Mouse (Mus musculus) spleen, adult 2 months (tissue): Measurements from ENCODE around the gene Speer4f2. TPM values are rescaled to one million over a fixed set of nuclear protein-coding genes. Genes with fewer than 3 reads are reported as not detected.

Experiments
- DNase-seq, 2 experiments: peaks; one replicate each; pipeline versions ENCODE4 v3.0.0 to v3.0.0-alpha.2; 2012 to 2021; ENCODE audit warnings: low spot score in 2 of 2, low read depth in 1 of 2
- H3K27ac ChIP-seq: fragments of 200-500 bp; 2 replicates; pipeline ENCODE4 v1.5.1; 2012; ENCODE audit warnings: low read length, inconsistent platforms; ENCODE audit not compliant: insufficient read depth
- H3K27me3 ChIP-seq: fragments of 200-500 bp; 2 replicates; pipeline ENCODE4 v1.6.1; 2012; ENCODE audit warnings: mild to moderate bottlenecking, moderate library complexity, low read length, inconsistent platforms; ENCODE audit not compliant: control insufficient read depth, insufficient read depth
- H3K36me3 ChIP-seq: fragments of 200-500 bp; 2 replicates; pipeline ENCODE4 v1.6.1; 2012; ENCODE audit warnings: mild to moderate bottlenecking, low read length, inconsistent platforms; ENCODE audit not compliant: control insufficient read depth, insufficient read depth
- H3K4me1 ChIP-seq: fragments of 200-500 bp; 2 replicates; pipeline ENCODE4 v1.6.1; 2011; ENCODE audit warnings: inconsistent platforms; ENCODE audit not compliant: control insufficient read depth, insufficient read depth, insufficient read length
- H3K4me3 ChIP-seq: fragments of 200-500 bp; 2 replicates; pipeline ENCODE4 v1.5.1; 2011; ENCODE audit warnings: mild to moderate bottlenecking, inconsistent platforms; ENCODE audit not compliant: insufficient read depth, insufficient read length; ENCODE audit errors: extremely low read depth
- CTCF ChIP-seq: fragments of 200-500 bp; IDR thresholded peaks from 2 replicates; pipeline ENCODE4 v1.5.1; 2011; ENCODE audit warnings: mild to moderate bottlenecking, inconsistent platforms; ENCODE audit not compliant: insufficient read depth, insufficient read length, insufficient replicate concordance; ENCODE audit errors: extremely low read depth
- POLR2A ChIP-seq: fragments of 200-500 bp; IDR thresholded peaks from 2 replicates; pipeline ENCODE4 v1.6.1; 2011; ENCODE audit warnings: low read depth, low read length, inconsistent platforms
- WGBS: fragments of 180-500 bp; shearing (Covaris S2); methylation state at CpG from one replicate; pipeline ENCODE4 v1.1.7; 2018; 5-methylcytosine and 5-hydroxymethylcytosine counted together
- polyA plus RNA-seq: library from polyadenylated mRNA; depleted of rRNA; stranded (reverse); fragments of >200 nt; gene quantifications from 2 replicates; pipeline ENCODE4 v1.2.3, GENCODE M21; 2012

Gene Speer4f2
- polyA plus RNA-seq, 1 experiment = not detected

GRCm38 (mm10) chr5:17401206-17402077 is 28.5 kb downstream of the Speer4f2 start:
- TF ChIP-seq POLR2A = no peak
- TF ChIP-seq CTCF = no peak
- H3K27me3 ChIP-seq = no peaks in the 10 kb centered on the region
- H3K27ac ChIP-seq = no peak overlapping the region
- H3K4me3 ChIP-seq = no peak overlapping the region
- H3K36me3 ChIP-seq = no peaks in the 10 kb centered on the region
- no peaks in the 10 kb centered on the region for H3K4me1 ChIP-seq
- no peak for DNase-seq
- WGBS = 82% methylated on average over 14 of the region's 14 CpGs

- DNase-seq = no peak
- Histone ChIP-seq H3K4me3 (no peak overlapping the region), H3K27ac (no peak overlapping the region), H3K4me1 (no peaks in the 10 kb centered on the region), H3K27me3 (no peaks in the 10 kb centered on the region), H3K36me3 (no peaks in the 10 kb centered on the region)
- 36% methylated on average over 4 of the region's 4 CpGs for WGBS
- no peak for TF ChIP-seq POLR2A
- TF ChIP-seq CTCF = no peak
Measured at GRCm38 (mm10) chr5:17402330-17403125, 29.5 kb downstream of the Speer4f2 start.

DNA sequence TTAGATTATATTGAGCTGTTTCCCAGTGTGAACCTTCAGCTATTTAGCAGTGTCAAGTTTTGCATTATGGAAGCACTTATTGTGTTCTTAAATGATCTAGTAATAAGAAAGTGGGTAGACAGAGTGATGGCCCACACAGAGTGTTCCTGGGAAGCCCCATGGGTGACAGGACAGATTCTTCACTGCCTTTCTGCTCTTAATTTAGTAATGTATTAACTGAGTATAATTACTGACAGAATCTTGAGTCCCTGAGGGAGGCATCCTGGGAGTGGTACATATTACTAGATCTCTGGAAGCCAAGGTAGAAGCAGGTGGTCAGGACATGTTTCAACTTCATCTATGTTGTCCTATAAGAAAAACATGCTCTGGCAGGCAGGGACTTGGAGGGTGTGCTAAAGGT is 30.6 kb downstream of the Speer4f2 start:
- Histone ChIP-seq H3K36me3 (no peaks in the 10 kb centered on the region), H3K27ac (no peak overlapping the region), H3K4me3 (no peak overlapping the region), H3K4me1 (no peaks in the 10 kb centered on the region), H3K27me3 (no peaks in the 10 kb centered on the region)
- no peak for DNase-seq
- no peak for TF ChIP-seq POLR2A

DNA sequence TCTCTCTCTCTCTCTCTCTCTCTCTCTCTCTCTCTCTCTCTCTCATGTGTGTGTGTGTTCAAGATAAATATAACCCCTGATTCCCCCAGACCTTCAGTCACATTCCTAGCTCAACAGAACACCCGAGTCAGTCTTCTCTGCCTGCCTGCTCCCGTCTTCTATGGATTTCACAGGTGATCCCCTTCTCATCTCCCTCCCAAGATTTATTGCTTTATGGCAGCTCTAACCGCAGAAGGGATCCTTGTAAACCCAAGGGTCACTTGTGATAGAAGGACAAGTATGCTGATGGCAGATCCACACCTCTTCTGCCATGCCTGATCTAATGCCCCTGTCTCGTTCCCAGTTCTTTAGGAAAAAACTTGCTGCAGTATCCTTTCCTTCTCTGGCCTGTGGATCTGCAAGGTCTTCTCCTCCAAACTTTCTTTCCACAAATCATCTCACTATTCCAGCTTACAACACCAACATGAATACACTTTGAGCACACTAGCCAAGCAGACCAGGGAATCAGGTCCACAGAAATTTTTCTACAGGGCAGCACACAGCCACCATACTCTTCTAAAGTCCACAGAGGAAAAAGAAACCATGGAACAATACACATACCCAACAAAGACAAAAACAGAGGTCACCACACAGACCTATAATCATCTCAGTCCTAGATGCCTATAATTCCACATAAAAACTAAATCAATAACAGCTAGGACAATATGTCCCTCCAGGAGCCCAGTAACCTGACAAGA is 36.1 kb downstream of the Speer4f2 start:
- no peak for DNase-seq
- Histone ChIP-seq H3K27me3 (no peaks in the 10 kb centered on the region), H3K4me3 (no peak overlapping the region), H3K27ac (no peak overlapping the region), H3K36me3 (no peaks in the 10 kb centered on the region), H3K4me1 (no peaks in the 10 kb centered on the region)
- WGBS = 52% methylated on average over 4 of the region's 4 CpGs
- TF ChIP-seq POLR2A (no peak), CTCF (no peak)

DNA sequence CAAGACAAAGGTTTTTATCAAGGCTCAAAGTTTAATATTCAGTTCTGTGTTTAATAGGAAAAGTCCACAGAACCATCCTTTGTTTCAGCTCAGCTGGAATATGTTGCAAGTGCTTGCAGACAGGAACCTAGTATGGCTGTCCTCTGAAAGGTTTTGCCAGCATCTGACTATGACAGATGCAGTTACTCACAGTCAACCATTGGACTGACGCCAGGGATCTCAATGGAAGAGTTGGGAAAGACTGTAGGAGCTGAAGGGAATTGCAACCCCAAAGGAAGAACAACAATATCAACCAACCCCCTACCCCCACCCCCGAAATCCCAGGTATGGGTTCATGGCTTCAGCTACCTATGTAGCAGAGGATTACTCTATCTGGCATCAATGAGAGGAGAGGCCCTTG is 44.2 kb downstream of the Speer4f2 start:
- Histone ChIP-seq H3K4me1 (no peaks in the 10 kb centered on the region), H3K36me3 (no peaks in the 10 kb centered on the region), H3K27me3 (no peaks in the 10 kb centered on the region), H3K4me3 (no peak overlapping the region), H3K27ac (no peak overlapping the region)
- no peak for DNase-seq
- WGBS = 80% methylated on average over 2 of the region's 2 CpGs
- TF ChIP-seq CTCF (no peak), POLR2A (no peak)

DNA sequence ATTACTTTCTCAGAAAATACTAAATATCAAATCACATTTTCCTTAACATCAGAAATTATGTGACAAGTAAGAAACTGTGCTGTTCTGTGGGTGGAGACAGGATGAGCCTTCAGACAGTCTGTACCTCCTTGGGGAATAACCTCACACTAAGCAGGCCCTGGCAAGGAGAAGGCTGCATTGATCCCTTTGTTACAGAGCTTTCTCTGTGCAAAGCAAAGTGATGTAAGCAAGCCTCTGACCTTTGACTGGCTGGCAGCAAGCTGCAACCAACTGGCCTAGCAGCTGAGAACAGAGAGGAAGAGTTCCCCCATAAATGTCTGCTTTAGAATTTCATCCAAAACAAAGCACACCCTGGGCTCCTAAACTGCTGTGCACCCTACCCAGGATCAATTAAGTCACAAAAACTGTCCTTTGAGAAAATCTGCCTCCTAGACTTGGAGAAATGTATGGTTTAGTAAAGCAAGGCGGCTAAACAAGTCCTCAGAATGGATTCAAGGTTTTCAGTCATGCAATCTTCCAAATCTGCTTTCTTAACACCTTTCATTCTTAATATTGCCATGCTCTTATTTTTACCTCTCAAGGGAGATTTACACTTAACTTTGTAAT is 46.3 kb downstream of the Speer4f2 start:
- 85% methylated on average over 1 of the region's 1 CpGs for WGBS
- no peaks in the 10 kb centered on the region for H3K27me3 ChIP-seq
- H3K27ac ChIP-seq = no peak overlapping the region
- no peaks in the 10 kb centered on the region for H3K36me3 ChIP-seq
- DNase-seq = no peak
- H3K4me3 ChIP-seq = no peak overlapping the region
- no peaks in the 10 kb centered on the region for H3K4me1 ChIP-seq
- no peak for TF ChIP-seq CTCF
- no peak for TF ChIP-seq POLR2A
